Mouse (Mus musculus) CH12.LX (cell line): ENCODE data around the gene Boc. TPM values are rescaled to one million over a fixed set of nuclear protein-coding genes. Genes with fewer than 3 reads are reported as not detected.

Source experiments
- DNase-seq: peaks from one replicate; pipeline ENCODE4 v3.0.0-alpha.2; 2013; ENCODE audit errors: extremely low read depth
- H3K27ac ChIP-seq: 2 replicates; pipeline ENCODE4 v1.5.1; 2012; ENCODE audit warnings: low read depth, mild to moderate bottlenecking, control low read depth, moderate library complexity; ENCODE audit not compliant: insufficient read depth
- H3K27me3 ChIP-seq: replicated peaks from 2 replicates; pipeline ENCODE3; 2012; ENCODE audit warnings: inconsistent platforms
- H3K36me3 ChIP-seq, 2 experiments: replicated peaks in 1 of 2; 2 replicates each; pipeline versions ENCODE3 to v1.6.1; 2012; ENCODE audit warnings: inconsistent platforms in 1 of 2, low read length in 1 of 2, mild to moderate bottlenecking in 1 of 2, mixed read lengths in 1 of 2, moderate library complexity in 1 of 2; ENCODE audit not compliant: control insufficient read depth in 1 of 2, insufficient read depth in 1 of 2
- H3K4me1 ChIP-seq, 2 experiments: 2 replicates each; pipeline ENCODE4 v1.6.1; 2012; ENCODE audit warnings: inconsistent platforms in 1 of 2, moderate library complexity in 1 of 2; ENCODE audit not compliant: insufficient read depth in 2 of 2, control insufficient read depth in 1 of 2
- H3K4me2 ChIP-seq: 2 replicates; pipeline ENCODE4 v1.6.1; 2012; ENCODE audit warnings: low read depth, mild to moderate bottlenecking, control low read depth; ENCODE audit not compliant: poor library complexity, insufficient read depth, severe bottlenecking
- H3K4me3 ChIP-seq, 3 experiments: fragments of 150-350 bp in 1 of 3; sonication (generic) in 1 of 3; replicated peaks in 1 of 3; 2 replicates each; pipeline versions ENCODE3 to v1.5.1; 2011 to 2012; ENCODE audit warnings: low read depth in 2 of 3, low read length in 2 of 3, mild to moderate bottlenecking in 2 of 3, moderate library complexity in 2 of 3, control low read depth in 1 of 3, improper control_type of control experiment in 1 of 3, inconsistent platforms in 1 of 3, mixed read lengths in 1 of 3; ENCODE audit not compliant: poor library complexity in 1 of 3
- H3K79me2 ChIP-seq: replicated peaks from 2 replicates; pipeline ENCODE4 v1.6.1; 2012; ENCODE audit warnings: mild to moderate bottlenecking, moderate library complexity; ENCODE audit not compliant: control insufficient read depth, poor library complexity, insufficient read depth, severe bottlenecking; ENCODE audit errors: extremely low read depth
- H3K9ac ChIP-seq: 2 replicates; pipeline ENCODE4 v1.6.1; 2012; ENCODE audit warnings: low read depth, mild to moderate bottlenecking, control low read depth, moderate library complexity; ENCODE audit not compliant: insufficient read depth
- H3K9me3 ChIP-seq: replicated peaks from 2 replicates; pipeline ENCODE3; 2012; ENCODE audit warnings: low read length, inconsistent platforms, mixed read lengths
- CHD2 ChIP-seq: IDR thresholded peaks from 2 replicates; pipeline ENCODE4 v1.6.1; 2011; ENCODE audit warnings: low read length, improper control_type of control experiment
- CTCF ChIP-seq, 2 experiments: IDR thresholded peaks in 1 of 2; conservative IDR thresholded peaks in 1 of 2; 2 replicates each; pipeline ENCODE4 v1.5.1; 2011 to 2012; ENCODE audit warnings: low read depth in 2 of 2, low read length in 2 of 2, improper control_type of control experiment in 1 of 2, inconsistent platforms in 1 of 2, mild to moderate bottlenecking in 1 of 2, moderate library complexity in 1 of 2
- ELF1 ChIP-seq: IDR thresholded peaks from 2 replicates; pipeline ENCODE4 v1.6.1; 2014; ENCODE audit warnings: low read depth, mild to moderate bottlenecking, inconsistent platforms, low read length, improper control_type of control experiment
- EP300 ChIP-seq: IDR thresholded peaks from 2 replicates; pipeline ENCODE4 v1.6.1; 2011; ENCODE audit warnings: low read length, improper control_type of control experiment
- ETS1 ChIP-seq: conservative IDR thresholded peaks from 2 replicates; pipeline ENCODE4 v1.6.1; 2012; ENCODE audit warnings: low read depth, mild to moderate bottlenecking, inconsistent platforms, low read length, improper control_type of control experiment, moderate library complexity
- IRF4 ChIP-seq: IDR thresholded peaks from 2 replicates; pipeline ENCODE4 v1.6.1; 2014; ENCODE audit warnings: low read depth, mild to moderate bottlenecking, inconsistent platforms, low read length, improper control_type of control experiment
- JUN ChIP-seq: IDR thresholded peaks from 2 replicates; pipeline ENCODE4 v1.6.1; 2011; ENCODE audit warnings: low read depth, mild to moderate bottlenecking, low read length, improper control_type of control experiment, moderate library complexity; ENCODE audit not compliant: insufficient read depth
- JUND ChIP-seq: conservative IDR thresholded peaks from 2 replicates; pipeline ENCODE4 v1.6.1; 2011; ENCODE audit warnings: low read depth, low read length, improper control_type of control experiment
- KAT2A ChIP-seq: IDR thresholded peaks from 2 replicates; pipeline ENCODE4 v1.6.1; 2012; ENCODE audit warnings: low read length, improper control_type of control experiment, inconsistent platforms; ENCODE audit not compliant: insufficient replicate concordance
- MAX ChIP-seq: IDR thresholded peaks from 2 replicates; pipeline ENCODE4 v1.6.1; 2011; ENCODE audit warnings: low read length, improper control_type of control experiment
- MEF2A ChIP-seq: IDR thresholded peaks from 2 replicates; pipeline ENCODE4 v1.6.1; 2014; ENCODE audit warnings: low read depth, mild to moderate bottlenecking, inconsistent platforms, low read length, improper control_type of control experiment, borderline replicate concordance
- MXI1 ChIP-seq: IDR thresholded peaks from 2 replicates; pipeline ENCODE4 v1.6.1; 2011; ENCODE audit warnings: mild to moderate bottlenecking, low read depth, low read length, improper control_type of control experiment
- NELFE ChIP-seq: IDR thresholded peaks from 2 replicates; pipeline ENCODE4 v1.6.1; 2011; ENCODE audit warnings: low read depth, low read length, improper control_type of control experiment
- PAX5 ChIP-seq: IDR thresholded peaks from 2 replicates; pipeline ENCODE4 v1.6.1; 2012; ENCODE audit warnings: low read length, inconsistent platforms, mixed read lengths
- POLR2A ChIP-seq: IDR thresholded peaks from 2 replicates; pipeline ENCODE4 v1.6.1; 2011; ENCODE audit warnings: low read depth, mild to moderate bottlenecking, improper control_type of control experiment, low read length
- POLR2AphosphoS2 ChIP-seq: IDR thresholded peaks from 2 replicates; pipeline ENCODE4 v1.6.1; 2011; ENCODE audit warnings: low read depth, low read length, improper control_type of control experiment
- RAD21 ChIP-seq: IDR thresholded peaks from 2 replicates; pipeline ENCODE4 v1.6.1; 2011; ENCODE audit warnings: low read depth, mild to moderate bottlenecking, low read length, improper control_type of control experiment, moderate library complexity
- RCOR1 ChIP-seq: conservative IDR thresholded peaks from 2 replicates; pipeline ENCODE4 v1.6.1; 2012; ENCODE audit warnings: low read depth, mild to moderate bottlenecking, inconsistent platforms, low read length, improper control_type of control experiment
- SMC3 ChIP-seq: IDR thresholded peaks from 2 replicates; pipeline ENCODE4 v1.6.1; 2011; ENCODE audit warnings: low read depth, low read length, improper control_type of control experiment
- TCF12 ChIP-seq: IDR thresholded peaks from 2 replicates; pipeline ENCODE4 v1.6.1; 2014; ENCODE audit warnings: low read depth, mild to moderate bottlenecking, inconsistent platforms, low read length, improper control_type of control experiment
- UBTF ChIP-seq: IDR thresholded peaks from 2 replicates; pipeline ENCODE4 v1.6.1; 2012; ENCODE audit warnings: low read depth, mild to moderate bottlenecking, inconsistent platforms, low read length, improper control_type of control experiment, moderate library complexity
- USF1 ChIP-seq: IDR thresholded peaks from 2 replicates; pipeline ENCODE4 v1.6.1; 2014; ENCODE audit warnings: low read depth, mild to moderate bottlenecking, inconsistent platforms, low read length, improper control_type of control experiment
- ZKSCAN1 ChIP-seq: IDR thresholded peaks from 2 replicates; pipeline ENCODE4 v1.6.1; 2012; ENCODE audit warnings: low read depth, inconsistent platforms, low read length, improper control_type of control experiment, borderline replicate concordance
- ZMIZ1 ChIP-seq: IDR thresholded peaks from 2 replicates; pipeline ENCODE4 v1.6.1; 2012; ENCODE audit warnings: low read depth, mild to moderate bottlenecking, inconsistent platforms, low read length, improper control_type of control experiment
- dilution Hi-C: fragments of 300-500 bp; cut with MboI; formaldehyde crosslinking; loops from 2 replicates; pipeline ENCODE4 v1.14.3; 2020; ENCODE audit warnings: low sequenced_read_pairs; ENCODE audit not compliant: extremely low pct_unique_long_range_greater_than_20kb, extremely low pct_ligation_motif_present
- in situ Hi-C: fragments of 300-500 bp; cut with MboI; formaldehyde crosslinking; loops from 3 replicates; pipeline ENCODE4 v1.14.3; 2019; ENCODE audit warnings: low sequenced_read_pairs, low pct_ligation_motif_present, low pct_unique_long_range_greater_than_20kb, mixed read lengths
- polyA plus RNA-seq: library from polyadenylated mRNA; unstranded; fragments of >175 nt; gene quantifications from 2 replicates; pipeline ENCODE4 v1.2.1, GENCODE M21; 2012; ENCODE audit warnings: low read depth; ENCODE audit not compliant: insufficient read length
- total RNA-seq, 2 experiments: library from RNA; depleted of rRNA; stranded (reverse); fragments of 300-350 nt in 1 of 2; fragments of >200 nt in 1 of 2; gene quantifications; 2 replicates each; pipeline ENCODE4 v1.2.3; 2012 to 2014

Boc gene
- total and polyA plus RNA-seq, 3 experiments = 0.25 to 1.5 (median 0.67) TPM

DNA sequence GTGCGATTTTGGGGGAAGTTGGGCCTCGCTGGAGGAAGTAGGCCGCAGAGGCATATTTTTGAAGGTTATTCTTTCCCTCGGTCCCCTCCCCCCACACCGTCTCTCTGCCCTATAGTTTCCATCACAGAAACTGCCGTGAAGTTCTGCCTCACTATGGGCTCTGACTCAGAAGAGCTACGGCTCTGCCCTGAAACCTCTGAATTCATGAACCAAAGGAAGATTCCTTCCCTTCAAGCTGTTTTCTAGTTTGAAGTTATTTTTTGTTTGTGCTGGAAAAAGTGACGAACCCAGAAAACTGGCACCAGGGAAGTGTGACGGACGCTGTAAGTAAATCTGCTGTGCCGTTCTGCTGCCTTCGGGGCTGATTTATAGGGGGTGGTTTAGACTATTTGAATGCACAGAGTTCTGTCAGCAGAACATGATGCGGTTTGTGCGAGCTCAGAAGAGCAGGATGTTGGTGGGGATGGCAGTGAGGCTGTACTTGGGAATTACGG lies 61.7 kb downstream of the Boc start (continued):
- TF ChIP-seq RCOR1 (no peak), JUN (peak; percentile 86), IRF4 (peak; percentile 54; the same call in 1 of the 2 replicates), POLR2A (0 out of 2 replicates have a peak, but pooled peaks have one; percentile 20), POLR2AphosphoS2 (no peak), CHD2 (peak; percentile 86), JUND (peak; percentile 82), EP300 (peak; percentile 82), ETS1 (peak; percentile 47), ZMIZ1 (no peak), KAT2A (0 out of 2 replicates have a peak, but pooled peaks have one; percentile 32), UBTF (no peak)

- Histone ChIP-seq H3K36me3 (peaks cover 0 to 37% of the 10 kb centered on the region in 2 experiments), H3K9me3 (peaks cover 4% of the 10 kb centered on the region), H3K4me3 (no peak overlapping the region), H3K9ac (no peak overlapping the region), H3K27ac (no peak overlapping the region), H3K4me1 (peaks cover 3 to 43% of the 10 kb centered on the region in 2 experiments), H3K27me3 (no peaks in the 10 kb centered on the region), H3K4me2 (no peak overlapping the region), H3K79me2 (no peaks in the 10 kb centered on the region)
- TF ChIP-seq SMC3 = no peak
- no peak for TF ChIP-seq RAD21
- DNase-seq = no peak
- dilution Hi-C loops = no loop called here
- in situ Hi-C loops = loop anchor here (25.0 kb wide), 1 partner anchor 593 kb away; the partner anchor contains the start of gene Ccdc80
Observed at GRCm38 (mm10) chr16:44494441-44495108, 64.1 kb downstream of the Boc start.

GRCm38 (mm10) chr16:44493868-44494267 lies 64.8 kb downstream of the Boc start:
- Histone ChIP-seq H3K4me1 (peaks cover 3 to 36% of the 10 kb centered on the region in 2 experiments), H3K4me3 (no peak overlapping the region), H3K9me3 (peaks cover 4% of the 10 kb centered on the region), H3K27me3 (no peaks in the 10 kb centered on the region), H3K36me3 (peaks cover 0 to 38% of the 10 kb centered on the region in 2 experiments), H3K9ac (no peak overlapping the region), H3K27ac (no peak overlapping the region), H3K4me2 (no peak overlapping the region), H3K79me2 (no peaks in the 10 kb centered on the region)
- in situ Hi-C loops = loop anchor here (25.0 kb wide), 1 partner anchor 593 kb away; the partner anchor contains the start of gene Ccdc80
- DNase-seq = no peak
- TF ChIP-seq KAT2A (no peak), MEF2A (no peak), MAX (no peak), RCOR1 (no peak), NELFE (no peak), ELF1 (no peak), UBTF (no peak), PAX5 (no peak), TCF12 (no peak), ETS1 (no peak), CTCF (conservative IDR thresholded peaks at IDR 0.05 in 1 of 2, IDR thresholded peaks at IDR 0.05 in 1 of 2; ENCODE audit: low read depth in 2 of 2, low read length in 2 of 2) (no peak), POLR2A (no peak), EP300 (no peak), ZKSCAN1 (no peak), USF1 (no peak), CHD2 (no peak), IRF4 (no peak), MXI1 (no peak)
- dilution Hi-C loops = no loop called here
